Mouse (Mus musculus): ENCODE data around the gene Olfr1079. TPM values are rescaled to one million over a fixed set of nuclear protein-coding genes. Genes with fewer than 3 reads are reported as not detected.
"Not testable (repeated sequence)": the region's sequence is repeated elsewhere in the genome, so short reads cannot be mapped to it uniquely, and the experiment has no call there.

The Olfr1079 gene
- polyA plus RNA-seq (2015; fragmentation: Nextera tagmentation; extraction: Ambion mirVana), result not detected in 2 replicates

DNA sequence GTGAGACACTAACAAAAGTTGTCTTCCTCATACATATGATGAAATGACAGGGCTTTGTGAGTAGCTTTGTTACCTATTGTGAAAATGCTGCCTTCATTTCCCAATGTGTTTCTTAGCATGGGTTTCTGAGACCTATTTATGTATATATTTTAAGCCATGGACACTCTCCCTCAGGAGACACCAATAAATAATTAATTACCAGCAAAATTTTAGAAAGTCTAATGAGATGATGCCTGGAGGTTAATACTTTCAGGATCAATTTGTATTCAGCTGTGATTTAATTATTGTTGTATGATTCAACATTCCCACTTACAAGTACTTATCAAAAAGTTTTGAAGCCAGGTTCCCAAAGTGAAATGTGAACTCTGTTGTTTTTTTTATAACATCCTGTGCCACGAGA lies at the start of gene Olfr1079:
Olfr1079 (minus strand) TSS at position 101 of the 400 bp plus-strand sequence.
- DNase-seq (no peak), ATAC-seq (ENCODE audit: low read depth) (no peak)
- no peaks in the 10 kb centered on the region for H3K9me3 ChIP-seq (replicated peaks)
- no peaks in the 10 kb centered on the region for H3K36me3 ChIP-seq
- WGBS (ENCODE audit: insufficient replicate concordance), result 48% methylated on average over 1 of the region's 1 CpGs
- H3K27ac ChIP-seq, result no peak within 1 kb of the TSS
- H3K4me3 ChIP-seq (replicated peaks), result no peak within 1 kb of the TSS
- no peaks in the 10 kb centered on the region for H3K27me3 ChIP-seq
- H3K4me1 ChIP-seq (replicated peaks), result no peaks in the 10 kb centered on the region
- no peak within 1 kb of the TSS for H3K4me2 ChIP-seq
- no peak within 1 kb of the TSS for H3K9ac ChIP-seq

DNA sequence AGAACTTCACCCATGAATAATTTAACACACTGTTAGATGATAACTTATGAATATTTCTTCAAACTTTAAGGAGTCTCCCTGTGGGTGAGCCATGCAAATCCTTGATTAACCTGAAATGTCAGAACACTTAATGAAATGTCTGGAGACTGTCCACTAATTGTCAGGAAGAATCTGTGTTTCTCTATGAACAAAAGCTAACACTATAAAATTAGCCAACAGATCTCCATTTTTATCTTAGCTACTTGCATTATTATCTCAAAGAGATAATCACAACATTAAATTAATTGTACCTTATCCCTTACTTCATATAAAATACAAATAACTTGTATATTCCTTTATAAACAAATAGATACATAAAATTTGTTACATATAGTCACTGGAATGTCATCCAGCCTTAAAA lies 15.9 kb upstream of the Olfr1079 start, which contains the start of gene Olfr1080:
Olfr1080 (minus strand) TSS at position 101 of the 400 bp plus-strand sequence.
- not testable (repeated sequence) for H3K4me1 ChIP-seq (replicated peaks); H3K27ac ChIP-seq; H3K36me3 ChIP-seq; H3K9ac ChIP-seq; H3K9me3 ChIP-seq (replicated peaks); DNase-seq; H3K27me3 ChIP-seq; ATAC-seq (ENCODE audit: low read depth); H3K4me3 ChIP-seq (replicated peaks); H3K4me2 ChIP-seq

DNA sequence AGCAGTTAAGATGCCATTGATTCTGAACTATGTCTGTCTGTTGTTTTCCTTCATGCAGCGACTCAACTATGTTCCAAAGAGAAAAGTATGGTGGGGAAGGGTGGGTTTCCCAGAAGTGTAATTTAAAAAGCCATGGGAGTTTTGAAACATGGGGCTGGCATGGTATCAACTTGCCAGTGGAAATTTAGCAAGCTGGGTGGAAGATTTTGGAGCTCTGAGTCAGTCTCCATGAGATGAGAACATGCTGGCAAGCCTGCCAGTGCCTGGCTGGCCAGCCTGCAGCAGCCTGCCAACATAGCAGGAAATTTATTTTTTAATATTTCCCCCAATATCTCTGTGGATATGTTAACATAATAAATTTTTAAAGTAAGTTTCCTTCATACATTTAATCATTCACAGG lies 11.3 kb downstream of the Olfr1079 start:
- DNase-seq, result no peak
- no peak overlapping the region for H3K9ac ChIP-seq
- 0 out of 2 replicates have a peak, but pooled peaks cover 3% of the 10 kb centered on the region for H3K9me3 ChIP-seq (replicated peaks)
- no peak overlapping the region for H3K4me3 ChIP-seq (replicated peaks)
- H3K36me3 ChIP-seq, result no peaks in the 10 kb centered on the region
- no peaks in the 10 kb centered on the region for H3K4me1 ChIP-seq (replicated peaks)
- WGBS (ENCODE audit: insufficient replicate concordance), result 39% methylated on average over 1 of the region's 1 CpGs
- H3K27me3 ChIP-seq, result no peaks in the 10 kb centered on the region
- no peak for ATAC-seq (ENCODE audit: low read depth)
- no peak overlapping the region for H3K27ac ChIP-seq
- no peak overlapping the region for H3K4me2 ChIP-seq

DNA sequence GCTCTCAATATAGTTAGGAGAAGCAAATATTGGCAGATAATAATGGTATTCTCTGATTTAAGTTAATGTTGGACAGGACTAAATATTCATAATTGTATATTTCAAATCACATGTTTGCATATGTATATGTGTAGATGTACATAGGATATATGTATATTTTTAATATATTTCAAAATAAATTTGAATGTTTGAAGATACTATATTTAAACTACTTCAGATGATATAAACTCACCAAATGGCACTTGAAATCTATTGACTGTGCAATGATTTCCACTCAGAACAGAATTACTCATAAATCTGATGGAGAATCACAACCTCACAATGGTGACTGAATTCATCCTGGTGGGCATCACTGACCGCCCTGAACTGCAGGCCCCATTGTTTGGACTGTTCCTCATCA lies 34.1 kb downstream of the Olfr1079 start, which contains the start of gene Olfr1076:
Olfr1076 (plus strand) TSS at position 301 of the 400 bp plus-strand sequence.
- no peak within 1 kb of the TSS for H3K9ac ChIP-seq
- no peaks in the 10 kb centered on the region for H3K4me1 ChIP-seq (replicated peaks)
- no peak within 1 kb of the TSS for H3K4me3 ChIP-seq (replicated peaks)
- ATAC-seq (ENCODE audit: low read depth) (no peak), DNase-seq (no peak)
- H3K4me2 ChIP-seq, result no peak within 1 kb of the TSS
- no peaks in the 10 kb centered on the region for H3K27me3 ChIP-seq
- WGBS (ENCODE audit: insufficient replicate concordance), result 50% methylated on average over 1 of the region's 1 CpGs
- no peaks in the 10 kb centered on the region for H3K9me3 ChIP-seq (replicated peaks)
- no peaks in the 10 kb centered on the region for H3K36me3 ChIP-seq
- no peak within 1 kb of the TSS for H3K27ac ChIP-seq

DNA sequence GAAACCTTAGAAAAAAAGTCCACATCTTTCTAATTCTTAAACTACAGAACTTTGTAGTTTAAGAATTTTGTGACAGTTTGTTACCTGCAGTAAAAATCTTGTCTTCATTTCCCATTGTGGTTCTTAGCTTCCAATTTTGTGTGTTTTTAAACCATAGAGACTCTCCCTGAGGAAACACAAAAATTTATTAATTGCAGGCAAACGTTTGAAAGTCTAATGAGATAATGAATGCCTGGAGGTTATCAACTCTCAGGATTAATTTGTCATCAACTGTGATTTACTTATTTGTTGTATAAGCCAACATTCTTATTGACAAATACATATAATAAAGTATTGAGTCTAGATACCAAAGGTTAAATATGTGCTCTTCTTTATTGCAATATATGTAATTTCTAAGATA lies 55.0 kb downstream of the Olfr1079 start, which contains the start of gene Olfr228:
Olfr228 (minus strand) TSS at position 101 of the 400 bp plus-strand sequence.
- Histone ChIP-seq H3K9me3 (replicated peaks) (no peaks in the 10 kb centered on the region), H3K4me2 (no peak within 1 kb of the TSS), H3K36me3 (no peaks in the 10 kb centered on the region), H3K27ac (no peak within 1 kb of the TSS), H3K27me3 (no peaks in the 10 kb centered on the region), H3K9ac (no peak within 1 kb of the TSS), H3K4me3 (replicated peaks) (no peak within 1 kb of the TSS), H3K4me1 (replicated peaks) (no peaks in the 10 kb centered on the region)
- 21% methylated on average over 1 of the region's 1 CpGs for WGBS (ENCODE audit: insufficient replicate concordance)
- DNase-seq (no peak), ATAC-seq (ENCODE audit: low read depth) (no peak)

Other genes starting within 250 kb of the Olfr1079 start
- not detected in 2 replicates for gene Olfr1053, start 227.2 kb downstream of the Olfr1079 start, polyA plus RNA-seq (2015; fragmentation: Nextera tagmentation; extraction: Ambion mirVana)
- gene Olfr1054, start 207.0 kb downstream of the Olfr1079 start, polyA plus RNA-seq (2015; fragmentation: Nextera tagmentation; extraction: Ambion mirVana), result not detected in 2 replicates
- not detected in 2 replicates for gene Olfr1055, start 192.2 kb downstream of the Olfr1079 start, polyA plus RNA-seq (2015; fragmentation: Nextera tagmentation; extraction: Ambion mirVana)
- gene Olfr1056, start 180.0 kb downstream of the Olfr1079 start, polyA plus RNA-seq (2015; fragmentation: Nextera tagmentation; extraction: Ambion mirVana), result not detected in 2 replicates
- gene Olfr1057, start 164.1 kb downstream of the Olfr1079 start, polyA plus RNA-seq (2015; fragmentation: Nextera tagmentation; extraction: Ambion mirVana), result not detected in 2 replicates
- gene Olfr1058, start 153.9 kb downstream of the Olfr1079 start, polyA plus RNA-seq (2015; fragmentation: Nextera tagmentation; extraction: Ambion mirVana), result not detected in 2 replicates
- gene Olfr1061, start 128.4 kb downstream of the Olfr1079 start, polyA plus RNA-seq (2015; fragmentation: Nextera tagmentation; extraction: Ambion mirVana), result not detected in 2 replicates
- not detected in 2 replicates for gene Olfr1062, start 115.7 kb downstream of the Olfr1079 start, polyA plus RNA-seq (2015; fragmentation: Nextera tagmentation; extraction: Ambion mirVana)
- not detected in 2 replicates for gene Olfr1065, start 91.9 kb downstream of the Olfr1079 start, polyA plus RNA-seq (2015; fragmentation: Nextera tagmentation; extraction: Ambion mirVana)
- gene Olfr1066, start 86.2 kb downstream of the Olfr1079 start, polyA plus RNA-seq (2015; fragmentation: Nextera tagmentation; extraction: Ambion mirVana), result not detected in 2 replicates
- not detected in 2 replicates for gene Olfr228, start 55.1 kb downstream of the Olfr1079 start, polyA plus RNA-seq (2015; fragmentation: Nextera tagmentation; extraction: Ambion mirVana)
- not detected in 2 replicates for gene Olfr1076, start 34.0 kb downstream of the Olfr1079 start, polyA plus RNA-seq (2015; fragmentation: Nextera tagmentation; extraction: Ambion mirVana)
- gene Olfr1080, start 15.8 kb upstream of the Olfr1079 start, polyA plus RNA-seq (2015; fragmentation: Nextera tagmentation; extraction: Ambion mirVana), result not detected in 2 replicates
- not detected in 2 replicates for gene Olfr1082, start 56.5 kb upstream of the Olfr1079 start, polyA plus RNA-seq (2015; fragmentation: Nextera tagmentation; extraction: Ambion mirVana)
- not detected in 2 replicates for gene Olfr1084, start 97.2 kb upstream of the Olfr1079 start, polyA plus RNA-seq (2015; fragmentation: Nextera tagmentation; extraction: Ambion mirVana)
- gene Olfr1085, start 119.5 kb upstream of the Olfr1079 start, polyA plus RNA-seq (2015; fragmentation: Nextera tagmentation; extraction: Ambion mirVana), result not detected in 2 replicates
- gene Olfr1086, start 137.6 kb upstream of the Olfr1079 start, polyA plus RNA-seq (2015; fragmentation: Nextera tagmentation; extraction: Ambion mirVana), result not detected in 2 replicates
- not detected in 2 replicates for gene Olfr1087, start 155.9 kb upstream of the Olfr1079 start, polyA plus RNA-seq (2015; fragmentation: Nextera tagmentation; extraction: Ambion mirVana)
- not detected in 2 replicates for gene Olfr1089, start 191.2 kb upstream of the Olfr1079 start, polyA plus RNA-seq (2015; fragmentation: Nextera tagmentation; extraction: Ambion mirVana)
- not detected in 2 replicates for gene Olfr1090, start 216.5 kb upstream of the Olfr1079 start, polyA plus RNA-seq (2015; fragmentation: Nextera tagmentation; extraction: Ambion mirVana)
- not detected in 2 replicates for gene Olfr1093, start 240.0 kb upstream of the Olfr1079 start, polyA plus RNA-seq (2015; fragmentation: Nextera tagmentation; extraction: Ambion mirVana)

Measured in liver, embryonic 13.5 days (tissue).